Mouse (Mus musculus) midbrain, postnatal 0 days (tissue): ENCODE results near the gene Apex1. TPM values are rescaled to one million over a fixed set of nuclear protein-coding genes. Genes with fewer than 3 reads are reported as not detected.

Experiments
- ATAC-seq: fragments of 200-750 bp; cut with Nextera tagmentation; 2 replicates; pipeline ENCODE4 v1.8.0; 2017; ENCODE audit warnings: moderate number of reproducible peaks, mild to moderate bottlenecking, moderate TSS enrichment, moderate library complexity; ENCODE audit not compliant: low FRiP score
- DNase-seq: peaks from one replicate; pipeline ENCODE4 v3.0.0-alpha.2; 2015; ENCODE audit warnings: low spot score
- H3K27ac ChIP-seq: fragments of 300-500 bp; sonication (generic); 2 replicates; pipeline ENCODE4 v1.5.1; 2014; ENCODE audit warnings: low read depth, mild to moderate bottlenecking, low read length, mixed read lengths
- H3K27me3 ChIP-seq: fragments of 300-500 bp; sonication (generic); 2 replicates; pipeline ENCODE4 v1.6.1; 2014; ENCODE audit warnings: low read length, control low read depth, mixed read lengths; ENCODE audit not compliant: insufficient read depth
- H3K36me3 ChIP-seq: fragments of 300-500 bp; sonication (generic); 2 replicates; pipeline ENCODE4 v1.6.1; 2014; ENCODE audit warnings: low read length, control low read depth, mixed read lengths; ENCODE audit not compliant: insufficient read depth
- H3K4me1 ChIP-seq: fragments of 300-500 bp; sonication (generic); 2 replicates; pipeline ENCODE4 v1.6.1; 2014; ENCODE audit warnings: mild to moderate bottlenecking, control low read depth, antibody characterized with exemption, low read length, mixed read lengths; ENCODE audit not compliant: insufficient read depth
- H3K4me2 ChIP-seq: fragments of 300-500 bp; sonication (generic); 2 replicates; pipeline ENCODE4 v1.6.1; 2014; ENCODE audit warnings: low read depth, mild to moderate bottlenecking, low read length, mixed read lengths; ENCODE audit not compliant: poor library complexity, severe bottlenecking
- H3K4me3 ChIP-seq: fragments of 300-500 bp; sonication (generic); 2 replicates; pipeline ENCODE4 v1.5.1; 2014; ENCODE audit warnings: low read depth, mild to moderate bottlenecking, low read length, moderate library complexity
- H3K9ac ChIP-seq: fragments of 300-500 bp; sonication (generic); replicated peaks from 2 replicates; pipeline ENCODE4 v1.6.1; 2014; ENCODE audit warnings: mild to moderate bottlenecking, low read length, moderate library complexity, mixed read lengths; ENCODE audit not compliant: poor library complexity, severe bottlenecking
- H3K9me3 ChIP-seq: fragments of 300-500 bp; sonication (generic); 2 replicates; pipeline ENCODE4 v1.6.1; 2016; ENCODE audit warnings: low read length, control low read depth
- CTCF ChIP-seq: IDR thresholded peaks from 2 replicates; pipeline ENCODE4 v1.5.1; 2016; ENCODE audit warnings: antibody characterized with exemption, mild to moderate bottlenecking
- WGBS: fragments of 180-500 bp; shearing (Covaris S2); extraction: QIAGEN DNeasy Blood & Tissue Kit; methylation state at CpG from one replicate; pipeline ENCODE4 v1.1.7; 2014; 5-methylcytosine and 5-hydroxymethylcytosine counted together
- polyA plus RNA-seq: library from polyadenylated mRNA; unstranded; fragments of >200 nt; fragmentation: Nextera tagmentation; extraction: Ambion mirVana; gene quantifications from 2 replicates; pipeline ENCODE4 v1.2.1, GENCODE M21; 2015
- total RNA-seq: library from RNA; depleted of rRNA; stranded (reverse); fragments of >200 nt; gene quantifications from 2 replicates; pipeline ENCODE4 v1.2.3, GENCODE M21; 2014

Apex1 gene
- total and polyA plus RNA-seq, 2 experiments from 2014 or later, result 79.9 to 150 TPM

- H3K4me3 ChIP-seq, result no peak overlapping the region
- no peak overlapping the region for H3K27ac ChIP-seq
- no peak for ATAC-seq
- DNase-seq, result no peak
- 89% methylated on average over 7 of the region's 7 CpGs for WGBS
- no peaks in the 10 kb centered on the region for H3K4me1 ChIP-seq
- no peaks in the 10 kb centered on the region for H3K9me3 ChIP-seq
- no peaks in the 10 kb centered on the region for H3K27me3 ChIP-seq
- H3K36me3 ChIP-seq, result no peaks in the 10 kb centered on the region
- no peak overlapping the region for H3K9ac ChIP-seq
- no peak for TF ChIP-seq CTCF
- no peak overlapping the region for H3K4me2 ChIP-seq
Measured at GRCm38 (mm10) chr14:50892091-50892490, 32.7 kb upstream of the Apex1 start.

GRCm38 (mm10) chr14:50892541-50893459 lies 32.0 kb upstream of the Apex1 start:
- Histone ChIP-seq H3K27me3 (no peaks in the 10 kb centered on the region), H3K4me3 (no peak overlapping the region), H3K9me3 (no peaks in the 10 kb centered on the region), H3K9ac (no peak overlapping the region), H3K27ac (no peak overlapping the region), H3K4me2 (no peak overlapping the region), H3K4me1 (no peaks in the 10 kb centered on the region), H3K36me3 (no peaks in the 10 kb centered on the region)
- ATAC-seq, result no peak
- TF ChIP-seq CTCF, result no peak
- 86% methylated on average over 22 of the region's 22 CpGs for WGBS
- DNase-seq, result no peak

DNA sequence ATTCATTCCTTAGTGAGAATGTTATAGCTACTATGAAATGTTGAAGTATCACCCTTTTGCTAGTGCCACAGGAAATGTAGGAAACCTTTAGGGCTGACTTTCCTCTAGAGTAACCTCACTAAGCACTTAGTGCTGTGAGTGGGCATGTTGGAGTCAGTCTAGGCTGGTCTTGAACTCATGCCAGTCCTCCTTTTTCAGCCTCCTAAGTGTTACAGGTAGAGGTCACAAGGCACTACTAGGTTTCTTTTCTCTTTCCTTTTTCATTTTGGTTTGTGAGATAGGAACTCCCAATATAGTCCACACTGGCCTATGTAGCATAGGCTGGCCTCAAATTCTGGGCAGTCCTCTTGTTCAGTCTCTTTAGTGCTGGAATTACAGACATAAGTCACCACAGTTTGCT lies 29.4 kb upstream of the Apex1 start:
- ATAC-seq, result no peak
- DNase-seq, result no peak
- TF ChIP-seq CTCF, result no peak
- no peak overlapping the region for H3K9ac ChIP-seq
- H3K27ac ChIP-seq, result no peak overlapping the region
- no peaks in the 10 kb centered on the region for H3K27me3 ChIP-seq
- no peaks in the 10 kb centered on the region for H3K4me1 ChIP-seq
- H3K9me3 ChIP-seq, result no peaks in the 10 kb centered on the region
- no peak overlapping the region for H3K4me2 ChIP-seq
- H3K4me3 ChIP-seq, result no peak overlapping the region
- no peaks in the 10 kb centered on the region for H3K36me3 ChIP-seq

DNA sequence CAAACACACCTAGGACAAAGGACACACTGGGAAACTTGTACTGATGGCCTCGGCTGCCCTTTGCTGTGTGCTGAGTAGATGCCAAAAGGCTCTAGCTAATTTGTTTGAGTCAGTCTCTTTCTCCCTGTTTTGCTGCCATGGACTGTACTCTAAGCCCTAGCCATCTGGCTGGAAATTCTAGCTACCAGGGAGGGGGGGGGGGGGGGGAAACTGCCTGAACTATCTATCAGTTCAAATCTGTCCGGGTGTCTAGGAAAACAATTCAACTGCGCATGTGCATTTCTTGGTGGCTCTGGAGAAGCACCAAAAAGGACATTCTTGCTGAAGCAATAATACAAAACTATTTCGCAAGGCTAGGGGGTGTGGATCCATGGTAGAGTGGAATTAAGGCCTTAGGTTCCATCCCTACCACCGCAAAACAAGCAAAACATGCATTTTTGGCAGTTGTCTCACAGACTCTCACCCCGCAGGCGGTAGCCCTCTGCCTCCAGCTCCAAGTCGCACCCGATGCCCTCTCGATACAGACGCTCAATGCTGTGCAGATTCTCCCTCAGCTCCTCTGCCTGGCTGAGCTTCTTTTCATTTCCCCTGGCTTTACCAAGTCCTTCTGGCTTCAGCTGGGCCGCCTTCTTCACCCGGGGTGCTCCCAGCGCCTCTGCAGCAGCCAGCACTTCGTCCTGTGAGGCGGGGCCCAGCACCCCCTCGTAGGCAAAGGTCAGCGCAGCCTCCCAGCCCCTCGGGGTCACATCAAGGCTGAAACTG lies 28.6 kb upstream of the Apex1 start:
- no peak for TF ChIP-seq CTCF
- H3K9ac ChIP-seq, result peak overlapping the region; percentile 62
- ATAC-seq, result peak; percentile 32
- no peaks in the 10 kb centered on the region for H3K27me3 ChIP-seq
- H3K4me3 ChIP-seq, result peak overlapping the region; percentile 56
- H3K4me1 ChIP-seq, result no peaks in the 10 kb centered on the region
- peak overlapping the region; percentile 21; the same call in 1 of the 2 replicates for H3K27ac ChIP-seq
- H3K36me3 ChIP-seq, result no peaks in the 10 kb centered on the region
- WGBS, result 17% methylated on average over 18 of the region's 19 CpGs
- H3K9me3 ChIP-seq, result no peaks in the 10 kb centered on the region
- DNase-seq, result peak; percentile 60
- H3K4me2 ChIP-seq, result peak overlapping the region; percentile 85

GRCm38 (mm10) chr14:50896747-50897373 lies 27.9 kb upstream of the Apex1 start:
- WGBS, result 16% methylated on average over 23 of the region's 23 CpGs
- Histone ChIP-seq H3K27ac (peak overlapping the region; percentile 21), H3K4me3 (peak overlapping the region; percentile 56), H3K36me3 (no peaks in the 10 kb centered on the region), H3K9me3 (no peaks in the 10 kb centered on the region), H3K4me2 (peak overlapping the region; percentile 85), H3K4me1 (no peaks in the 10 kb centered on the region), H3K9ac (peak overlapping the region; percentile 62), H3K27me3 (no peaks in the 10 kb centered on the region)
- no peak for TF ChIP-seq CTCF
- peak; percentile 72 for ATAC-seq
- peak; percentile 19 for DNase-seq
